In genomic region chr14:88429393-88429792, GRCm38 (mm10) we compare ENCODE assay signal across 21 mouse cellular contexts. TPM values are rescaled to one million over a fixed set of nuclear protein-coding genes. Genes with fewer than 3 reads are reported as not detected.
"Had no signal": no experiment of that assay in that cellular context is flagged by ENCODE, and none has a peak within 500 bp of the region (broad histone marks: within the 10 kb centered on the region; RNA-seq: fewer than 3 reads in every experiment).

No protein-coding gene starts in this region.

- H3K4me3 ChIP-seq: liver, embryonic 15.5 days; midbrain, embryonic 10.5 days; midbrain, embryonic 12.5 days; neural tube, embryonic 12.5 days; stomach, embryonic 15.5 days had no signal

- ATAC-seq: liver, postnatal 0 days; midbrain, embryonic 16.5 days had no signal

- H3K4me1 ChIP-seq: liver, embryonic 15.5 days; midbrain, embryonic 10.5 days; midbrain, embryonic 12.5 days; neural tube, embryonic 12.5 days; stomach, embryonic 15.5 days had no signal

- H3K27me3 ChIP-seq: liver, embryonic 15.5 days; midbrain, embryonic 12.5 days; neural tube, embryonic 12.5 days; stomach, embryonic 15.5 days had no signal

- DNase-seq: liver, postnatal 0 days; lung, embryonic 14.5 days; lung, postnatal 10 days; lung, postnatal 4 days; midbrain, embryonic 14.5 days; right cerebral cortex, postnatal 25 days; right cerebral cortex, postnatal 4 days; spleen, adult 18-20 months; thymus, adult 2 months; thymus, postnatal 25 days; thymus, postnatal 4 days had no signal

- H3K9me3 ChIP-seq: liver, embryonic 15.5 days; midbrain, embryonic 10.5 days; midbrain, embryonic 12.5 days; neural tube, embryonic 12.5 days; stomach, embryonic 15.5 days had no signal

- H3K4me2 ChIP-seq: liver, embryonic 15.5 days; lung, embryonic 14.5 days; midbrain, embryonic 12.5 days; neural tube, embryonic 12.5 days; stomach, embryonic 15.5 days had no signal

- H3K27ac ChIP-seq: liver, embryonic 15.5 days; midbrain, embryonic 10.5 days; midbrain, embryonic 12.5 days; neural tube, embryonic 12.5 days; stomach, embryonic 15.5 days; stomach, postnatal 0 days had no signal

- H3K9ac ChIP-seq: liver, embryonic 15.5 days; liver, postnatal 0 days; lung, embryonic 14.5 days; midbrain, embryonic 12.5 days; neural tube, embryonic 12.5 days; stomach, embryonic 15.5 days had no signal

- H3K36me3 ChIP-seq: liver, embryonic 15.5 days; midbrain, embryonic 10.5 days; midbrain, embryonic 12.5 days; neural tube, embryonic 12.5 days; stomach, embryonic 15.5 days had no signal

RNA-seq across cellular contexts. Expression of gene Pcdh20, which starts 41.8 kb away (rescaled TPM):
- total RNA-seq: megakaryocyte, adult 5-6 weeks; megakaryocyte-erythroid progenitor cell, adult 5-6 weeks had no signal
- polyA plus RNA-seq: testis, adult 2 months had no signal
